Mouse (Mus musculus) layer of hippocampus, postnatal 14 days (tissue): ENCODE results near the gene Celsr2. TPM values are rescaled to one million over a fixed set of nuclear protein-coding genes. Genes with fewer than 3 reads are reported as not detected.

Source experiments
- DNase-seq, 2 experiments: peaks; one replicate each; pipeline ENCODE4 v3.0.0; 2021 to 2022; ENCODE audit warnings: low spot score in 2 of 2, mixed read lengths in 1 of 2
- total RNA-seq, 2 experiments: library from RNA; stranded (reverse); gene quantifications; 2 replicates each; pipeline ENCODE4 v1.2.3; 2021

Celsr2 gene
- total RNA-seq, 2 experiments from 2014 or later: 184 to 194 TPM

- DNase-seq: no peak
Observed at GRCm38 (mm10) chr3:108381945-108382875, 33.1 kb downstream of the Celsr2 start.

DNA sequence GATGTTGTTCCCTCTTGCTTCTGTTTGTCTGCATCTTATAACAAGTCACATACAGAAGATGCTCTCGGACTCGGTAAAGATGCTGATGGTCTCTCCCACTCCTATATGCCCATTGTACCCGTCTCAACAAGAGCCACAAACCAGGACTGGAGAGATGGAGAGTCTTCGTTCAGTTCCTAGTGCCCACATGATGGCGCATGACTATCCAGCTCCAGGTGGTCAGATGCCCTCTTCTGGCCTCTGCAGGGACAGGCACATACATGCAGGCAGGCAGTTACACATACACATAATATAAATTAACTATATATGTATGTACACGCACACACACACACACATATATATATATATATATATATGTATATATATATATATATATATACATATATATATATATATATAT, 34.7 kb downstream of the Celsr2 start:
- DNase-seq: no peak

DNA sequence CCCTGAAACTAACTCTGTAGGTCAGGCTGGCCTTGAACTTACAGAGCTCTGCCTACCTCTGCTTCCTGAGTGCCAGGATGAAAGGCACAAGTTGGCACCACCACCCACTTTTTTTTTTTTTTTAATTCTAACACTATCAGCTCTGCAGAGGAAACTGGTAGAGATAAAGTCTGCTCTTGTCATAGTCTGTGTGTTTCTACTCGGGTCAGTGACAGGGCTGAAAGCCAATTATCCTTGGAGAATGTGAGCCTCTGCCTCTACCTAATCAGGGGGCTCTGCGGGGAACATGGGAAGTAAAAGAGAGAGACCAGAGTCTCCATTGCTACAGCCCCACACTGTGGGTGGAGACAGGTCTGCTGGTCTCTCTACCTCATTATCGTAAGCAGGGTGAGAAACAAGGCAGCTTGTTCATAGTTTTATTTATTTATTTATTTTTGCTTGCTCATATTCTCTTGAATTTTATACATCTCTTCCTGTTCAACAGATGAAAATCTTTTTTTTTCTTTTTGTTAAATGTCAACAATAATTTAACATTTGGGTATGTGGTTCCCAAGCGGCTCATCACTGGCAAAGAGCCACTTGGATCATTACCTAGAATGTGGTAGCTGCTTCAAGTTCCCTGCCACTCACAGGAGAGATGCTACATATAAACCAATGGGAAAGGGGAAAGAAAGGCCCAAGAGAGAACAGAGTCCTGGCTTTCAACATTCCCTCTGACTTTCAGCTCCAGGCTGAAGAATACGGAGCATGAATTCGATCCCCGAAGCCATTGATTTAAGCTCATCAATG, 36.3 kb downstream of the Celsr2 start:
- DNase-seq: peak in 1 of 2 experiments; percentile 66

DNA sequence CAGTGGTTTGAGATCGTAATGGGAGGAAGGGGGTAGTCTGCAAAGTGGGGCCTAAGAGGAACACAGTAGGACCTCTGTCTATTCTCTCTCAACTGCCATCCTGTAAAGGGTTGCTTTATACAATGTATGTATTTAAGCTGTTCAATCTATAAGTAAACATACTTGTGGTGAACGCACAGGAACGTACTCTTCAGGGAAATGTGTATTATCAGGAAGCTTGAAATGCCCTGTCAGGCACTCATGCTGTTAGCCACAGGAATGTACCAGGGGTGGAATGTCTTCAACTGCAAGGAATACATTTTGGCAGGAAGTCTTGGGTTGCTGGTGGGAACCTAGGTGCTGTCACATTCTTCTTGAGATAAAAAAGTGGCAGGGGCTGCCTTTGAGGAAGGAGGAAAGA, 42.7 kb downstream of the Celsr2 start:
- no peak for DNase-seq

GRCm38 (mm10) chr3:108372274-108372673, 43.1 kb downstream of the Celsr2 start:
- DNase-seq: no peak

DNA sequence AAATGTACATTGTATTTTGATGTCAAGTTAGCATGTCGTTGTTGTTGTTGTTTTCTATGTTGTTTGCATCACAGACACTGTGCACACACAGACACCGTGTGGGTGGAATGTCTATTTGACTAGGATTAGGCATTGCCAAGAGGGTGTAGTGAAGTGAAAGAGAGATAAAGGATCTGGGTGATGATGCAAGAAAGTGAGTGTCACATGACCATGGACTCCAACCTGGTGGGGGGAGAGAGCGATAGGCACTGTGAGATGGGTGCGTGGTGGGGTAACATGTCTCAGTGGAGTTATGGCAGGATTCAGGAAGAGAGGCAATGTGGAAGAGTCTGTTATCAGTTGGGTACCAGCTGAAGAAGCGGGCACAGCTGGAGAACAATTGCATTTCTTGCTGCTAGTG, 46.6 kb downstream of the Celsr2 start:
- DNase-seq: no peak

DNA sequence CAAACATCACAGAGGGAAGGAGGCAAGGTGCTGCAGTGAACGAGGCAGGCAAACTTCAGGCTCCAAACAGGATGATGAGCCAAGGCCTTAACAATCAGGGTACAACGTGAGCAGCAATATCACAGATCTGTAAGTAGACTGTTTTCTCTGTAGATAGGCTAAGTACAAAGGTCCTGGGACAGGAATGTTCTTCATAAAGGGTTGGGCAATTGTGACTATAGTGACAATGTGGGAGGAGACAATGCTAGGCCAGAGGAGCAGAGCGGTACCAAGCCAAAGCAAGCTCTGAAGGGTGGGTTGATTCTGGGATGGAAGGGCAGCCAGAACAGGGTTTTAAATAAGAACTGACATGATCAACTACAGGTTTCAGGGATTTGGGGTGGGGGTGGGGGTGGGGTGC, 47.5 kb downstream of the Celsr2 start:
- DNase-seq: no peak

DNA sequence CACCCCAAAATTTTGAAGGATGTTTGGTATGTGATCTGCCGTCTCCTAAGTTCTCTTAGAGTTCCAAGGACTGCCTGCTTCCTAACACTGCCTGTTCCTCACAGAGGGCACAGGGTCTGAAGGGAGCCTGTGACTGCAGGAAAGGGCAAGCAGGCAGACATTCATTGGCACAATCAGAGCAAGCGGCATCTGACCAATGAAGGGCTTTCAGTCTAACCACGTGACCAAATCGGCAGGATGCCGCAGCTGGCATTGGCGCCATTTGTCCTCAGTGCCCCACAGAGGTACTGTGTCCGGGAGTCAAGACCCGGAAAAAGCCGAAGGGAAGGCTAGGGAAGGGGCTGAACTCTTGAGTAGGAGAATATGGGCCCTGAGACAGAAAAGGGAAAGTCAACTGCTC, 48.2 kb downstream of the Celsr2 start:
- DNase-seq: no peak

DNA sequence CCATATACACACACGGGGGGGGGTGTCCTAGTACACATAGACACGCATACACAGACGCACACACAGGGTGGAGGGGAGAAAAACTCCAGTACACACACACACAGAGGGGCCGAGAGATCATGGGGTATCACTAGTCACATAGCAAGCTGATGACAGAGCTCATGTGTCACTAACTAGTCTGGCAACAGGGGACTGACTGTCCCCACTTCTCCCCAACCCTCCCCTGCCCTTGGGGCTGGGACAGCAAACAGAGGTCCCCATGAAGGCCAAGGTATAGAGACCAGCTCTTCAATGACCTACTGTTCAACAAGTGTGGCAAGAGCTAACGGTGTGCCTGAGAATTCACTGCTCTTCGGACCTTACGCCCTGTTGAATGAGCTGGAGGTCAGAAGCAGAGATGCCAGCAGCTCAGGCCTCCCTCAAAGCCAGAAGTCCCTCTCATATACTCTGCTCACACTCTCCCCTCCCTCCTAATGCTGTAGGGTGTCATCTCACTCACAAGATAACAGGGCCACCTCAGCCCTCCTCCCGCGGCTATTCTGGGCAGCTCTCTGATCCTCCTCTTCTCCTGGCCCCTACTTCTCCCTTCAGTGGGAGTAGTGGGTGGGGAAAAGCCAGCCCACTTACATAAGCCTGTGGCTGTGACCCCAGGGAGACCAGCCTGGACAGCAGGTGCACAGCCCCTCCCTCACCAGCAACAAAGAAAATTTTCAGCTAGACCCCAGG, 50.9 kb downstream of the Celsr2 start, which contains the start of gene Mybphl:
TSS of gene Mybphl (plus strand) at position 642 of the 726 bp plus-strand sequence.
- no peak for DNase-seq

GRCm38 (mm10) chr3:108363626-108364025, 51.7 kb downstream of the Celsr2 start:
- DNase-seq: no peak

DNA sequence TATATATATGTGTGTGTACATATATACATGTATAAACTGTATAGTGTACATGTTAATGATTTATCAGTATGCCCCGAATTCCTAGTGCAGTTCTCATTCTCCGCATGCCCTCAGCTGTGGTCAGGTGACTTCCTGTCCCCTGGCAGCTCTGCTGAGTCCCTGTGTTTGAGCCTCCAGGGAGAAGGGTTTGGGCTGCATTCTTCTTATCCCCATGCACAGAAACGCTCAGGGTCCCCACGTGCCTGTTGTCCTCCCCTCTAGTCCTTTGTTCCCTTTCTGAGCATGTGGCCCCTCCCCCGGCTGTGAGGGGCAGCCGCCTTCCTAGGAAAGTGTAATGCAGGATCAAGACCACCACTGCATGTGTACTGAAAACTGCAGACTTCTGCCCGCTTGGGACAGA, 54.5 kb downstream of the Celsr2 start:
- DNase-seq: no peak

GRCm38 (mm10) chr3:108358445-108358844, 56.9 kb downstream of the Celsr2 start:
- DNase-seq: peak in 1 of 2 experiments; percentile 76

- DNase-seq: no peak
Observed at GRCm38 (mm10) chr3:108357051-108357450, 58.3 kb downstream of the Celsr2 start.

- no peak for DNase-seq
Observed at GRCm38 (mm10) chr3:108355245-108355644, 60.1 kb downstream of the Celsr2 start.

DNA sequence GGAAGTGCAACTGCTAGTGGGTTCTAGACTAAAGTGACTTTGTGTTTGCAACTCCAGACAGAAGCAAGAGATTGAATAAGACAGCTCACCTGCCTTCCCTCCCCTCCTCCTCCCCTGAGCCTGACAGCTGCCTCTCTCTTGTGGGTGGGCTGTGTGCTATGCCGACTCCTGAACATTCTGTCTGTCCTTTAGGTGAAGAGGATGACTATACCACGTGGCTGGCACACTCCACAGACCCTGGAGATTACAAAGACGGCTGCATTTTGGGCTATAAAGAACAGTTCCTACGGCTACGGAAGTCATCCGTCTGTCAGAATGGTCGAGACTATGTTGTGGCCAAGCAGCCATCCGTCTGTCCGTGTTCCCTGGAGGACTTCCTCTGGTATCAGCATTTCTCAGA, 67.0 kb downstream of the Celsr2 start:
- no peak for DNase-seq

- no peak for DNase-seq
Observed at GRCm38 (mm10) chr3:108345855-108346254, 69.5 kb downstream of the Celsr2 start.

DNA sequence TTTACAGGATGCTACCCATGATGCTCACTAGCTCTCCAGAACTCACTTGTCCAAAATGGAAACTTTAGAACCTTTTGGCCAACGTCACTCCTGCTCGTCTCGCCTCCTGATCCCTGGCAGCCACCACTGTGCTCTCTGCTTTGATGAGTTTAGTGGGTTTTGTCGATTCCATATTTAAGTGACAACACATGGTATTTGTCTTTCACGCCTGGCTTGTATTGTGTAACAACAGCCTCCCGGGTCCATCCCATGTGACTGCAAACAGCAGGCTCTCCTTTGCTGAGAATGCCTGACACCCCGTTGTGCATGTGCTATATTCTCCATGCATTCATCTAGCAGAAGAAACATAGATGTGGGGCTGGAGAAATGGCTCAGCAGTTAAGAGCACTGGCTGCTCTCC, 73.2 kb downstream of the Celsr2 start:
- DNase-seq: no peak

- no peak for DNase-seq
Observed at GRCm38 (mm10) chr3:108341040-108341439, 74.3 kb downstream of the Celsr2 start.
